Mouse (Mus musculus) urinary bladder, postnatal 36 days (tissue): ENCODE data around the gene Cemip2.

Experiments used
- DNase-seq, 2 experiments: peaks; one replicate each; pipeline ENCODE4 v3.0.0; 2022; ENCODE audit warnings: low spot score in 2 of 2, mixed read lengths in 1 of 2

The Cemip2 gene

DNA sequence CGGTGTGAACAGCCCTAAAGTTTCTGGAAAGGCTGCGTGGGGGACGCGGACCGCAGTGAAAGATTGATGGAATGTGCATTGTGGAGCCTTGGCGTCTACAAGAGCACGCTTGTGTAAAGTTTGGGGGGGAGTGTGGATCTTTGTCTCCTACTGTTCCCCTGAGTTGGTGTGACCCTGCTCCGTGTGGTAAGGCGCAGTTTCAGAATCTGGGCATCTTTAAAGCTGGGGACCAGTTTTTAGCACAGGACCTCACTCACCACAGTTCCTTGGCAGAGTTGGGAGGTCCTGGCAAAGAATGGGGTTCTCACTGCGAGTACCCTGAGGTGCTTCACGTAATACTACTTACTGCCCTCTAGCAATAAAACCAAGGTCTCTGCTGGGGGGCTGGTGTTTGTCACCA, 964 bp downstream of the Cemip2 start:
- DNase-seq = no peak

DNA sequence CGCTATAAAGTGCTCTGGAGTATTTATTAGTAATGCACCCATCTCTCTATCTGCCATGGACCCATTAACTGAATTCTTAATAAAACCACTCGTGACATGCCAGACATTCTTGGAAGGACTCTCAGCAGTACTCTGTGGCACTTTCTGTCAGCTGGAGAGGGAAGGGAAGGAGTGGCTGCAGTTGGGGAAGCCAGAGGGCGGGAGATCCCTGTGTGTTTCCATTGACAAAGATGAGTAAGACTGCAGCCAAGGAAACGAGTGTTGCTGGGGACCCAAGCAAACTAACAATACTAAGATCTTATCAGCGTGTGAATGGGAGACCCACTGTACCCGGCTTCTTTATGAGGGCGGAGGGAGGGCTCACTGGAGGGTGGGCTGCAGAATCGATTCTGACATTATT, 2.5 kb downstream of the Cemip2 start:
- DNase-seq = no peak

DNA sequence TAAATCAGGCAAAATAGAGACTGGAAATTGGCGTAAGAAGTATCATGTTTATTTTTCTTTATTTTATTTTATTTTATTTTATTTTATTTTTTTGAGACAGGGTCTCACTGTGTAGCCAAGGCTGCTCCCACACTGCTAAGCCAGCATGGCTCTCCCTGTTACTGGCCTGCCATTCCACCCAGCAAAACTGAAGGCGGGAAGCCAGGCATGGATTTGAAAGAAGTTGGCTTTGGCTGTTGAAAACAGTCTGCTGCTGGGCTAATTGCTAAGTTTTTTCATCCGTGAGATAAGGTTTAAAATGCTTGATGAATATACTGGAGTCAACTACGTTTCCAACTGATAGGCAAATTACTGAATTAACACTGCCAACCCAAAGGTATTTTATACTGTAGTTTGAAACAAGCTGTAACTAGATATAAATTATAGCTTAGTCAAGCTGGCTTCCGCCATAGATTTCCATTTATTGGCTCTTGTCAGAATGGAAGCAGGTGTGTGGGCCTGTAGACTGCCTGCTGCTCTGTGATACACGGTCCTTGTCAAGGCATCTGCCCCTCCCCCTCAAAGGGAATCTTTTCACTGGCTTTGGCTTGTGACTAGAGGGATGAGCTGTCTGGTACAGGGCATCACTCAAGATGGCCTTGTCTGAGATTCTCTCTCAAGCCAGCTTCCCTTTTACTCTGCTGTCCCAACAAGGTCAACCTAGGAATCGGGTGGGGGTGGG, 3.1 kb downstream of the Cemip2 start:
- DNase-seq = no peak

DNA sequence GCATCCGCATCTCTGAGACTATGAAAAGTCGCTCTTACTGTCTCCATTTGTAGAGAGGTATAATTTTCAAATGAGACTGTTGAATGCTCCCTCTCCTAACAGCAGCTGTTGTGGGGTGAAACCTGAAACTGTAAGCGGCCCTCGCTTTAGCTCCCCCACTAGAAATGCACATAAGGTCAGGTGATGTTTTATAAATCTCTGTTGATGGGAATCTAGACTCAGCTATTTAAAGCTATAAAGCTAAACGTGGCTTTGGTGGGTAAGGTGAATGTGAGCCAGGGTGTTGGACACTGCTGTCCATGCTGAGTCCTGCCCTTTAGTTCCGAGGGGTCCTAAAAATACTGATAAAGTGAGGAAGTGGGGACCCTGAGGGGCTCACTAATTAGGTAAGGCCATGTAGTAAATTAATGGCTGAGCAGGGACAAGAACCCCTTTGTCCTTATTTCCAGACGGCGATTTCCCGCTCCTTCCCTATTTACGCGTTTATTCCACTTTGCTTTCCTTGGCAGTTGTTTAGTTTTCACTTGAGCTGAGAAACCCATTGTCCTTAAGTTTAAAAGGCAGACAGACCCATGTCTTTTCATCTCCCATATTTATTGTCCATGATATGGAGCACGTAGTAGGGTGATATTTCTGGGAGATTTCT, 3.8 kb downstream of the Cemip2 start:
- DNase-seq = no peak

DNA sequence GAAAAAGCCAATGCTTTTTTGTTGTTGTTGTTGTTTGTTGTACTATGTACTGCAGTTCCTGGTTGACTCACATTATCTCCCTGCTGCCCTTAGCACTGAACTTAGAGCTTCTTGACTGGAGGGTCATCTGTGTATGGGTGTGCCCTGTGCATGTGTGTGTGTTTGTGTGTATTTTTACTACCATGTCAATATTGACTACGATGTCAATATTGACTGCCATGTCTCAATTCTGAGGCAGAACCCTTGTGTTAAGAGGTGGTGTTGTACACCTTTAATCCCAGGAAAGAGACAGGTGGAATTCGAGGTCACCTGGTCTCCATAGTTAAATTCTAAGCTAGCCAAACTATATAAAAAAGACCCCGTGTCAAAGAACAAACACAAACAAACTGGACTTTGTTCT, 5.6 kb downstream of the Cemip2 start:
- no peak for DNase-seq

DNA sequence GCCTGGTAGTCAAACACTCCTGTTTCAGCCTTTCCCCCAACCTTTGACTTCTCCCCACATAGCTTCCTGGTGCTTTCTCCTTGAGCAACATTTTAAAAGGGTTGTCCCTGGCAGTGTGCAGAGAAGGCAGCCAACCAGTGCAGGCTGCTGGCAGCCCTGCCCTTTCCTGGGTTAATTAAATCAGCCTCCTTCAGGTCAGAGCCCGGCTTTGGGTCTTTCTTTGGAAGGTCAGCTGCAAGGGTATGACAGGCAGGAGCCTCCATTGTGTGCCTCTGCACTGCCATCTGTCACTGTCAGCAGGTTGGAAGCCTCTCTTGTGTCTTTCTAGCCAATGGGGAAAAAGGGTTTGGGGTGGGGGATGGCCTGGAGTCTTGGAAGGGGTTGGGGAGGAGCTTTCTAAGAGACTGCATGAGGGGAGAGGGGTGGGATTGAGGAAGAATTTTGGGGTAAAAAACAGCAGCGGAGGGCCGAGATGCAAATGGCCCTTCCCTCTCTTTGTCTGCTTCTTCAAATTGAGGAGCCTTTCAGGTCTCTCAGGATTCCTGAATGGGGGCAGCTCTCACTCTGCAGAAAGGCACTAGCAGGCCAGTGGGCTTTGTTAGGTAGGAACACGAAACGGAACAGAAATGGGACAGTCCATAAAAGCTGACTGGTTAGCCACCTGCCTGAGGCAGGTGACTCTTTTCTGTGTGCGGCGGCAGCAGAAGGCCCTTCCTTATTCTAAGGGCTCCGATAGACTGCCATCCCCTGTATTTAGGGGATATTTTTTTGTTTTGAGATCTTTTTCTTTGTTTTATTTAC, 6.4 kb downstream of the Cemip2 start:
- no peak for DNase-seq

DNA sequence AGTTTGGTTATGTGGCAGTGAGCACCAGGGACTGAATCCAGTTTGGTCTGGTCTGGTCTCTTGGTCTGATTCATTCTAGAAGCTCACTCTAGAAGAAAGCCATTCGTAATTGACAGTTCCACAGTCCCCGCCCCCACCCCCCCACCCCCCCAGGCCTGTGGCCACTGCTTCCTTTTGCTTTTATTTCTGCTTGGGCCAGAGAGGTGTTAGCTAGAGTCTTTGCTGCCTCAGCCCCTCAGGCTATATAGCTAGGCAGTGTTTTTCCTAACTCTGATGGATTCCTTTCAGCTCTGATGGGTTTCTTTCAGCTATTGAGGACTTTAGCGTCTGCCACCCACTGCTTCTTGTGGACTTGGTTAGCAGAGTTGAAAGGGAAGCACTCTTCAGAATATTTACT, 7.0 kb downstream of the Cemip2 start:
- no peak for DNase-seq

DNA sequence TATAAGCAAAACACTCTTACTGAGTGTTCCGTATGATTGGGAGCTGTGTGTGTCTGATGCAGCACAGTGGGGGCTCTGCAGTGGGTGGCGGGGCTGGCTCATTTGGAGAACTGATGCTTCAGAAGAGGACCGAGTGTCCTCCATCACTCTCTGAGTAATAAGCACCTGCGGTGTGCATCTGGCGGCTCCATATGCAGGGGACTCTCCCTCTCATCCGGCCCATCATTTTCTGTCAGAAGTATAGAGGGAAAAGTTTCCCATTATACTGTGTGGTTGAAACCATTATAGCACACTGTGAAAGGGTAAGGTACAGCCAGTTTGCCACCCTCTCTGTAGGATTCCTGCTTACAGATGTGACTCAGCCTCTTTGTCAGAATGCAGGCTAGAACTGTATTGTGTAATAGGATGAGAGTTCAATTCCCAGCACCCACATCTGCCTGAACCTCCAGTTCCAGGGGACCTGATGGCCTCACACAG, 8.9 kb downstream of the Cemip2 start:
- no peak for DNase-seq

DNA sequence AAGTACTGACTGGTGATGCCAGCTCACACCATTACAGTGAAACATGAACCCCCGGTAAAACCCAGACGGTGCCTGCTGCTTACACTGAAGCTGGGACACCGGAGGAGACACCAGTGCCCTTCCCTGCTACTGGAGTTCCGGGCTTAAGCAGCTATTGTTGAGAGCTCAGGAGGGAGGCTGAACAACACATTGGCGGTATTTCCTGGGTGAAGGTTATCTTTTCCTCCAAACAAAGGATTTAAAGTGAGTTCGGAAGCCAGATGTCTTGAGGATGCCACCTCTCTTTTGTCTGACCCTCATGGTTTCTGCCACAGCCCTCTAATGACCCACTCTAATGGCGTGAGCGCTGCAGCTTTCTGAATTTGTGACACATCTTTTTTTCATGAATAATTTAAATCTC, 10.9 kb downstream of the Cemip2 start:
- DNase-seq = no peak

DNA sequence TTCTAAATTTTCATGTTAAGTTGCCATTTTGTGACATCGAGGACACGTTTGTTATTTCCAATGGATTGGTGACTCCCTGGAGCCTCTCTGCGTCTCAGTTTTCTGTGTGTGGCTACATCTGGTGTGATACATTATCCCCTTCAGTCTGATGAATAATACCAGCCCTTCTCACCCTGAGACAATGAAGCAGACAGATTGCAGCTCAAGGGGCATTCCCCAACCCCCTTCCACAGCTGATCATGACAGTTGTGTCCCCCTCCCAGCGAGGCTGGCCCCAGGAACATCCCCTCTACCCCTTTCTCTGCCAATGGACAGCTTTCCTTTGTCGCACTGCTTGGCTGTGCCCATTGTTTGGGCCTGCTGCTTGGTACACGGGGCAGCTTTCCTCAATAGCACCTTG, 11.5 kb downstream of the Cemip2 start:
- DNase-seq = no peak

DNA sequence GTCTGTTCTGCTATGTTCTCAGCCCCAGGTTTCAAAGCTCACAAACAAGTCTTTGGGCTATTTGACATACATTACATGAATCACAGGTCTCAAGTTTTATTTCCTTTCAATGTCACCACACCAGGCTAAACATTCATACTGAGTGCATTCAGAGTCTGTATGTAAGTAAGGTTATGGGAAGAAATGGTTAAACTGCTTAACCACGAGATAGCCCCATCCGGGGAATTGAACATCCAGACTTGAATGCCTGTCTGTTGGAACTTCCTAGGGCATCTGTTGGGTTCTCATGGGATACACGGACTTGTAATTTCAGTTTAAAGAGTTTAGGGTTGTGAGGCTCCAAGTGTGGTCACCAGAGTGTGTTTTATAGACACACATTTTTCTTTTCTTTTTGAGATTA, 13.2 kb downstream of the Cemip2 start:
- DNase-seq = no peak

DNA sequence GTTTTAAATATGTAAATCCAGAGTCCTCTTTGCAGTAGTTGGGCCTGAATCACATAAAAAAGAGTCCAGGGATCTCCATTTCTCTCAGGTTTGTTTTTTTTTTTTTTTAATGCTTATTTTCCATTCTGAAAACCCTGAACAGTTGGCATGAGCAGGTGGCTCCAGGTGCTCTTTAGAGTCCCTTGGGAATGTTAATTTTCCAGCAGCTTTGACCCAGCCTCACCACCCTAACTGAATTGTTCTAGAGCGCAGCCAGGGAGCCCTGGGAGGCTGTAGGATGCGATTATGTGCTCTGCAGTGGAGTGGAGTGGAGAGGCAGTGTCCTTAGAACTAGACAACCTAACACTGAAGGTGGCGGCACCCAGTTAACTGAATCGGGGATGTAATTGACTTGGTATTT, 13.7 kb downstream of the Cemip2 start:
- no peak for DNase-seq

DNA sequence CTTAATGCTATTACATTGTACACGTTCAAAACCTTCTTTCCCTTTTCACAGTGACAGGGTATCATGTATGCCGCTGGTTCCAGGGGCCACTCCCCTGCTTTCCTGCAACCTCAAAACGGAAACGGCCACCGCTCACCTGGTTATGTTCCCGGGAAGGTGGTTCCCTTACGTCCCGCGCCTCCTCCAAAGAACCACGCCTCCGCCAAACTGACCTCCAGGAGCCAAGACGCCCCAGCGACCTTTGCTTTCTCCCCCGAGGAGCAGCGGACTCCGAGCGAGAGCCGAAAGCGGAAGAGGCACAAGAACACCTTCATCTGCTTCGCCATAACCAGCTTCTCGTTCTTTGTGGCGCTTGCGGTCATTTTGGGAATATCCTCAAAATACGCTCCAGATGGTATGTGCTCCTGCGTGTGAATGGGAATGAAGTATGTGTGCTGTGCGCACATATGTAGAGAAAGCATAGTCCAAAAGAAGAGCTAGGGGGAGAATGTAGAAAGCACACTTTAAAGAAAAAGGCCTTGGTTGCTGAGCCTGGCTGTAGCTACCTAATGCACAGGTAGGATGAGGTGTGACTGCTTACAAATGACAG, 14.5 kb downstream of the Cemip2 start:
- DNase-seq = no peak

DNA sequence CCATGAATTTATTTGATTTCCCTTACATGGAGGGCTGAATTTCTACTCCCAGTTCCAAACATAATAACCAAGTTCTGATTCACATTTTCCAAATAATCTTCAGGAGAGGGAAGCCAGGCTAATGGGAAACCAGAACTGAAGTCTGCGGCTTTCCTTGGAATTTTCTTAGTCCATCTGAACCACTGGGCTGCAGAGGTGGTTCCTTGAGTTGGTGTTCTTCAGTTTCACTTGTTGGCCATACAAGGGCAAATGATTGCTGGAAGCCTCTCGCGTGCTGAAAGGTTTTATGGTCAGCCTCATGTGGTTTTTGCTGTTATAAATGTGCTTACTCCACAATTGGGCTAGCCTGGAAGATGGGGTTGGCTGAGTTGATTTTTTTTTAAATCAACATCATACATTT, 16.4 kb downstream of the Cemip2 start:
- DNase-seq = no peak

DNA sequence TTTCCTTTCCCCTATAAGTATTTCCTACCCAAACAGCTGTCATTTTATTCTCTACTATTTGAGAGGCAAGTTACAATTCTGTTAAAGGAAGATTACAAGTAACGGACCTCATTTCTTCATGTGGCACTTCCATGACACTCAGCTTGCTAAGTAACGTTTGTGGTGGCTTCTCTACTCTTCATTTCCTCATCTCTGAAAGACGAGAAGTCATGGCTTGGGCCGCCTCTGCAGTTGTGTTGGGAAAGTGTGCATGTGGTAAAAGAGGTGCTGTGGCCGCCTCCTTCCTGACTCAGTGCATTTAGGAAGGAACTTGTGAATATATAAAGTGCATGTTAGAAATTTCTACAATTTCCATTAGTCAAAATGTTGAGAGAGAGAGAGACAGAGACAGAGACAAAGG, 18.2 kb downstream of the Cemip2 start:
- DNase-seq = no peak

DNA sequence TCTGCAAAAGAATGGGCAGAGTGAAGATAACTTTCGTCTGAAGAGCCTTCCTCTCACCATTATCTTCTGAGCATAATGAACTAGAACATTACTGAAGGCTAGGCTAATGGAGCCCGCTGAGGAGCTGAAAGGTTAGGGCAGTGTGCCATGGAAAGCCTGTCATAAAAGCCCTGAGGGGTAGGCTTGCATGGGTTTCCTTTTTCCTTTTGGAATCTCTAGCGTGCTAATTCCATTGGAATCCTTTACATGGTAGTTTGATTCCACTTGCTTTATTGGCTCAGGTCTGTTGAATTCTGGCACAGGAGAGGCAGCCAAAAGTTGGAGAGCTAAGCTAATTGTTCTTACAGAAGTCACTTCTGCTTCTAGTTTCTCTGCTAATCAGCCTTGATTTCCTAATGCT, 20.6 kb downstream of the Cemip2 start:
- no peak for DNase-seq

DNA sequence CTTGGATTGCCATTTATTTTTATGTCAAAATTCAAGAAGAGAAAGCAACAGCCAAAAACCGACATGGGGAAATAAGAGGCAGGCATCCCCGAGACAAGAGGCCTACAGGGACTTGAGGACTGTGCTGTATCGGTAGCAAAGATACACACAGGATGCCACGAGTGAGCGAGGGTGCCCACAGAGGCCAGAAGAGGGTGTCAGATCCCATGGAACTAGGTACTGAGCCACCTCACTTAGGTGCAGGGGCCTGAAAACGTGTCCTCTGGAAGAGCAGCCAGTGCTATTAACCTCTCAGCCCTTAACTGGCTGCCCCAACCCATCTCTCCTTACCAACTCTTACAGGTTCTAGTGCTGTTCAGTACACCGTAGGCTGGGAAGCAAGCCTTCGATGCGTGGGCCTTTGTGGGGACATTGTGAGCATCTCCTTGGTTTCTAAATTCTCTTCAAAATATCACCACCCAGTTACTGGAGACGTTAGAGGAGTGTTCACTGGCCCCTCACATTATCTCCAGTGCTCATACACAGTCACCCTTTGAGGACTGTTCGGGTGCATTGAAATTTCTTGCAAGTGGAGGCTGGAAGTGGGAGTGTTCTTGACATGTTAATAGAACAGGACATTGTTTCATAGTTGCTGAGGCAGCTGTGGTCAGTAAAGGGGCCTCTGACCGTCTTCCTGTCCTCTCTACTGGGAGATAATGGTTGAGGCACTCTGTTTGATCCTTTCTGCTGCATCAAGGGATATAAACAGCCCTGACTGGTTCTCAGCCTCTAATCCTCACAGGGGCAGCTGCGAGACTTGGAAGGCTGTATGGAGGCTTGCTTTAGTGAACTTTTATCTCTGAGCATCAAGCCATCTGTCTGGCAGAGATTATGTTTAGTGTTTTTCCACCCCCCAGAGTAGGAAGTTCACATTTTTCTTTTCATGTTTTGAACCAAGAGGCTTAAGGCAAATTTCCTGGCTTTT, 21.6 kb downstream of the Cemip2 start:
- no peak for DNase-seq

DNA sequence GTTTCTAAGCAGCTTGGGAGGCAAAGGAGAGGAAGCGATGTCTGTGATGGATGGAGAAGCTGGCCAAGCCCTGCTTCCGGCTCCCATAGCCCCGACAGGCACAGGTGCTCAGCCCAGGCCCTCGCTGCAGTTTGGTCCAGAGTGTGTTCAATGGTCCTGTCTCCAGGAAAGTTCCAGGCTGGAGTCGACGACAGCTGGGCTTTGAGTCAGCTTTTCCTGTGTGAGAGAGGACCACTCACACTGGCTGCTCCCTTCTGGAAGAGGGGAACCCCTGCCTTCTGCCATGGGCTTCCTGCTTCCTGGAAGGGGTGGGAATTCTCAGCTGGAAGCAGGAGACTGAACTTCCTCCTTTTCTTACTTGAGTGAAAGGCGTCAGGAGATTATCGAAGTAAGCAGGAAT, 26.3 kb downstream of the Cemip2 start:
- DNase-seq = no peak

DNA sequence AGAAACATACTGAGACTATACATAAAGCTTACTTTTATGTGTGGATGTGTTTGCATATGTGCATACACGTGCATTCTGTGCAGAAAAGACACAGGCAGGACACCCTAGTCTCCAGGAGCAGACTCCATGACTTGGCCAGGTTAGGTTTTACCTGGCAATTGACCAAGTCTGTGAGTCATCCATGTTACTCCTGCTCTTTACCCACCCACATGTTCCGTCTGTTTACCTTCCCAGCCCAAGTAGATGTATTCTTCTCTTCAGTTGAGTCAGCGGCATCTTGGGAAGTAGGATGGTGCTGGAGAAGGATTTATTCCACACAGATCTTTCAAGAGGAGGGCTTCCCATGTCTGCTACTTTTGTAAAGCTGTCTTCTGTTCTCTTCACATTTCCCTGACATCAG, 27.2 kb downstream of the Cemip2 start:
- DNase-seq = peak; percentile 32 to 35

DNA sequence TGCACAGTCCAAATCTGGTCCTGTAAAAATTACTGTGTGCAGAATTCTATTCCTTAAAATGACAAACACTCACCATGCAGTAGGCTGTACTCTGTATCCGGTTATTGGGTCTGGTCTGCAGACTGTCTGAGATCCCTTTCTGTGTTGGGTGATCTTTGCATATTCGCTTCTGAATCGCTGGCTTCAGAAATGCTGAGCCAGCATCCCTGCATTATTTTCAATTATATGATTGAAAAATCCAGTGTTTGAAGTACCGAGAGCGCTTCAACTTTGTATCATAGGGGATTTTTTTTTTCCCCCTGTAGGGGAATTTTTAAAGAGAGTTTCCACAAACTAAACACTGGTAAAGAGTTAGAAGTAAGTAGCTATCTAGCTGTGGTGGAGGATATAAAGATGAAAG, 32.0 kb downstream of the Cemip2 start:
- no peak for DNase-seq

DNA sequence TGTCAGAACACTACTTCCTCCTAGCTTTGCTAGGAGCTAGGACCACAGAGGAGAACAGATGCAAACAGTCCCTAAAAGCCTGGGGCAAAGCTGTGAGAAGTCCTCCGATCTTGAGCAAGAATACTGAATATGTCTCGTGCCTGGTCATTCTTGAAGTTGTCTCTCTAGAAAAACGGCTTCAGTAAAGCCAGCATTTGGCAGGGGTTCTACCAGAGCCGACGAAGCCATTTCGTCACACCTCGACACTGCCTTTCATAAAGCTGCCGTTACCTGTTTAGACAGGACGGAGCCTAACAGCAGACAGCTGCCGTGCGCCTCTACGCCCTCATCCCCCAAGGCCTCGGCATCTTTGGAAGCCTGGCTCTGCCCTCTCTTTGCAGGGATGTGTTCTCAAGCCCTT, 35.4 kb downstream of the Cemip2 start:
- no peak for DNase-seq
